Mouse (Mus musculus): Measurements from ENCODE around the gene Trim26. TPM values are rescaled to one million over a fixed set of nuclear protein-coding genes. Genes with fewer than 3 reads are reported as not detected.

Trim26 gene
- polyA plus RNA-seq, 1 experiment from 2014 or later: 48.0 TPM

Other genes starting within 250 kb of the Trim26 start
- gene H2-M9, start 194.5 kb upstream of the Trim26 start, polyA plus RNA-seq (2015; fragmentation: Nextera tagmentation; extraction: Ambion mirVana): not detected in 2 replicates
- gene H2-M1, start 164.9 kb upstream of the Trim26 start, polyA plus RNA-seq (2015; fragmentation: Nextera tagmentation; extraction: Ambion mirVana): not detected in 2 replicates
- gene H2-M10.5, start 64.2 kb upstream of the Trim26 start, polyA plus RNA-seq (2015; fragmentation: Nextera tagmentation; extraction: Ambion mirVana): not detected in 2 replicates
- not detected in 2 replicates for gene H2-M10.6, start 25.0 kb upstream of the Trim26 start, polyA plus RNA-seq (2015; fragmentation: Nextera tagmentation; extraction: Ambion mirVana)
- 0.43 and 0.61 TPM in 2 replicates for gene Trim15, start 30.1 kb downstream of the Trim26 start, polyA plus RNA-seq (2015; fragmentation: Nextera tagmentation; extraction: Ambion mirVana)
- gene Trim10, start 32.4 kb downstream of the Trim26 start, polyA plus RNA-seq (2015; fragmentation: Nextera tagmentation; extraction: Ambion mirVana): 1.3 and 1.6 TPM in 2 replicates
- gene Trim40, start 53.0 kb downstream of the Trim26 start, polyA plus RNA-seq (2015; fragmentation: Nextera tagmentation; extraction: Ambion mirVana): not detected in 2 replicates
- not detected in 2 replicates for gene Trim31, start 61.0 kb downstream of the Trim26 start, polyA plus RNA-seq (2015; fragmentation: Nextera tagmentation; extraction: Ambion mirVana)
- gene Rnf39, start 105.8 kb downstream of the Trim26 start, polyA plus RNA-seq (2015; fragmentation: Nextera tagmentation; extraction: Ambion mirVana): 1.1 and 1.3 TPM in 2 replicates
- 181 and 191 TPM in 2 replicates for gene Ppp1r11, start 114.6 kb downstream of the Trim26 start, polyA plus RNA-seq (2015; fragmentation: Nextera tagmentation; extraction: Ambion mirVana)
- gene Znrd1, start 121.4 kb downstream of the Trim26 start, polyA plus RNA-seq (2015; fragmentation: Nextera tagmentation; extraction: Ambion mirVana): 71.7 and 72.7 TPM in 2 replicates
- gene Znrd1as, start 121.5 kb downstream of the Trim26 start, polyA plus RNA-seq (2015; fragmentation: Nextera tagmentation; extraction: Ambion mirVana): 5.8 and 6.4 TPM in 2 replicates
- 0.31 TPM in 1 of 2 replicates, not detected in the other for gene 2410137M14Rik, start 144.1 kb downstream of the Trim26 start, polyA plus RNA-seq (2015; fragmentation: Nextera tagmentation; extraction: Ambion mirVana)
- gene H2-M5, start 152.4 kb downstream of the Trim26 start, polyA plus RNA-seq (2015; fragmentation: Nextera tagmentation; extraction: Ambion mirVana): 1.6 and 2.3 TPM in 2 replicates
- 241 and 262 TPM in 2 replicates for gene Zfp57, start 164.0 kb downstream of the Trim26 start, polyA plus RNA-seq (2015; fragmentation: Nextera tagmentation; extraction: Ambion mirVana)
- 1.2 and 1.7 TPM in 2 replicates for gene Mog, start 186.3 kb downstream of the Trim26 start, polyA plus RNA-seq (2015; fragmentation: Nextera tagmentation; extraction: Ambion mirVana)
- 56.2 and 57.0 TPM in 2 replicates for gene Gabbr1, start 208.8 kb downstream of the Trim26 start, polyA plus RNA-seq (2015; fragmentation: Nextera tagmentation; extraction: Ambion mirVana)